Mouse (Mus musculus) fibroblast of lung, adult 2 months (primary cell): ENCODE measurements at regions not wholly inside any gene's neighbourhood (a gene's known extent, or its start where the extent isn't known, plus 50 kb on each side); places are given as distances from the start of the nearest gene placed in this dataset.

Source experiments
- DNase-seq: peaks from one replicate; pipeline ENCODE4 v3.0.0-alpha.2; 2011; ENCODE audit warnings: low read depth

DNA sequence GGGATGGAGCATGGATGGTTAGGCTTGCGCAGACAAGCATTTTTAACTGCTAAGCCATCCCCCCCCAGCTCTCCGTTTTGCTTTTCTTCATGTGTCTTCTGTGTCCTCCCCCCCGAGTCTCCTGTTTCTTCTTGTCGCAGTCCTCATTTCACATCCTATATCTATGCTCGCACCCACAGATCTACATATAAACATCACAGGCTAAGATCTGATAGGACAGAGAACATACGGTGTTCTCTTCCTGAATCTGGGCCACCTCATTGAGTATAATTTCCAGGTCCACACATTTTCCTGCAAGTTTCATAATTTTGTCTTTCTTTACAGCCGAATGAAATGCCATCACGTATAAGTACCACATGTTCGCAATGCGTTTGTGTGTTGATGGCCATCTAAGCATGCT, 168.7 kb downstream of the Zfp36l1 start:
- no peak for DNase-seq

DNA sequence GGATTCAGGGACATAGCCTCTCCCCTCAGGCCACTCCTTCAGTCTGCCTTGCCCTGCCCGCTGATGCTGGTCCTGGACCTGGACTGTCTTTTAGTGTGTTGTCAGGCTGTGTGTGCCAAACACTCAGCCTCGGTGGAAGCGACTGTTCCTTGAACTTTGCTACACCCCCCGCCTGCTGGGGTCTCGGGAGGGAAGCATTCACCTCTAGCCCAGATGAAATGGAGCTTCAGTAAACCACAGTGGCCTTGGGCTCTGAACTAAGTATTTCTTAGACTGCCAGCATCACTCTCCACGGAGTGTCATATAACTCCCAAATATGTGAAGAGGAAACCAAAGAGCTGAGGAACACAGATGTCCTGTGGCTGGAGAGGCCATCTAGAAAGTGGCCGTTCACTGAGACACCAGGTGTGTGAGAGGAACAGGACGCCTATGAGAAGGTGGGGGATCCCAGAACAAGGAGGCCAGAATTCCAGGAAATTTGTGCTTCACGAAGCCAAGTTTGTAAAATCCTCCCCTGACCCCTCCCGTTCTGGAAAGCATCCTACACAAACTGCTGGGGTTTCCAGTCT, 170.2 kb downstream of the Zfp36l1 start:
- no peak for DNase-seq

DNA sequence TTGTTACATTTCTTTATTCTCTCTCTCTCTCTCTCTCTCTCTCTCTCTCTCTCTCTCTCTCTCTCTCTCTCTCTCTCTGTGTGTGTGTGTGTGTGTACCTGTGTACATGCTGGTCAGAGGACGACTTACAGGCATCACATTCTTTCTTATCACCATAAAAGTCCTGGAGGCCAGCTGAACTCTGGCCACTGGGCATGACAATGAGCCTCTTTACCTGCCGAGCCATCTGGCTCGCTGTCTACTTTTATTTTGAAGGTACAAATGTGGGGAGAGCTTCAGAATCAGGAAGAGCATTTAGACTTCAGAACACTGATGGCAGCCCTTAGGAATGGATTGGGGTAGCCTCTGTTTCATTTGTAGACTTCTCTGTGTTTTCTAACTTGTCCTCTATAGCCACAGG, 171.0 kb downstream of the Zfp36l1 start:
- no peak for DNase-seq

DNA sequence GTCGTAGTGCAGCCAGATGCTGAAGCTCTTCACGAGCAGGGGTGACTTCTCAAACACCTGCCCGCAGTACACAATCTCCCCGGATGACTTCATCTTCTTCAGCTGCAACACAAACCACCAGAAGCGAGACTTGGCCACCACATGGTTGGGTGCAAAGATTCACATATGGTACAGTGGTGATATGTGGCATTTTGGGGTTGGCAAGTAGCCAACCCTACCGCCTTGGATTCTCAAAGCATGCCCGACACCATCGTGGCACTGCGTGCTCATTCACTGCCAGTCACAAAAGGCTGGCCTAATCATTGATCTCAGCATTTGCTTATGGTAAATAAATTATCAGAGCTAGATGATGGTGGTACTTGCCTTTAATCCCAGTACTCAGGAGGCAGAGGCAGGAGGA, 173.4 kb downstream of the Zfp36l1 start:
- no peak for DNase-seq

DNA sequence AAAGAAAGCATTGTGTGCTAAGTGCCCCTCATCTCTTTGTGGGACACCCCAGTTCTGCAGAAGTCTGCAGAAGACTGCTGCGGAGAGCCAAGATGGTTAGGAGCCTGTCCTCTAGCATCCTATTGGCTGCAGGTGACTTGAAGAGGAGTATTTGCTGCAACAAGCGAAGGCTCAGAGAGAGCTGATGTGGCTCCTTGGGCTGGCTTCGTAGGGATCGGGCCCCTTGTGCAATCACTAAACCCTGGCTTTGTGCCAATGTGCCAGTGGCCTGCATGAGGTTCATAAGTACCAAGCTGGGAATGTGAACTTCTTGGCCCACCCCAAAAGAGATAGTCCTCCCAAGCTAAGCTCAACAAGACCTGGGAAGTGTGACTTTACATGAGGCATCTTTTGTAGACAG, 174.9 kb downstream of the Zfp36l1 start:
- no peak for DNase-seq

DNA sequence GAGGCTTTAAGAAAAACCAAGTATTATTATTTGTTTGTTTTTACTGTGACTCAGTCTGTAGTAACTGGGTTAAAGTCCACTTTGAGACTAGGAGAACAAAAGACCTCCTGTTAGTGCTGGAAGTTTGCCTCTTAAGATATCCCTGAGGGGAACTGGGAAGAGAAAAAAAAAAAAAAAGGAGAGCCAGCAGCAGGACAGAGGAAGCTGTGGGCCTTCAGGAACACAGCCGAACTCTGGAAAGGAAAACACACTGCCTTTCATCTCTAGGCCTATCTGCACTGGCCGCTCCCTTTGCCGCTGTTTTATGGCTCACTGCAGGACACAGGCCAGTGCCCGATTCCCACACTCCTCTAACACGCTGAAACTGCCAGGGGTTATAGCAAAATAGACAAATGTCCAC, 176.1 kb downstream of the Zfp36l1 start:
- peak; percentile 88 for DNase-seq

DNA sequence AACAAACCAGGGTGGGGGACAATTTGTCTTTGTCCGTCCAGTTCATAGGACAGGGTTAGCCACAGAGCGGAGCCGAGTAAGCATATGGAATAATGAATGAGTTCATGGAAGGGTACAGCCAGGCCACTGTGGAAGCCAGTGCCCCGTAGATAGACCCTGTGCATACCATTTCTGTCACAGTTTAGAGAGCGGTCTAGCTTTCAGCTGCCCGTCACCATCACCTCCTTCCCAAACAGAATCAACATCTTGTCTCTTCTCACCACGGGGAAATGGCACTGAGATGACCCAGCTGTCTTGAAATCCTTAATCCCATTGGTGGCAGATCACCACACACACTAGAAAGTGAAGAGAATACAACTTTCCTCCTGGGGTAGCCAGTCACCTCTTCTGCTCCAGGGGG, 178.7 kb downstream of the Zfp36l1 start:
- DNase-seq, result no peak

DNA sequence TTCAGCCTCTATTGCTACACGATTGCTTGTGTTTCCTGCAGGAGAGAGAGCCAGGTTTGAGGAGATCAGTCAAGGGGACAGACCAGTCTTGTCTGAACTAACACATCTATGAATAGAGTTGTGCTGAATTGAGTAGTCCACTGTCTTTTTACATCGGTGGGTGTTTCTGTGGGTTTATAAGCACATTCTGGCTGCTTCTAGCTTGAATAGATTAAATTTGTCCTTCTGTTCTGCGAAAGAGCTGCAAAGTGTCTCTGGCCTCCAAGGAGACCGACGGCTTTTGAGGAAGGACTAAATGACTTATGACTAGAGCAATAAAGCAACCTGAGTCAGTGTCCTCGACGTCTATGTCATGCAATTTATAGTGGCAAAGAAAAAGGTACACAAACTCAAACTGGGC, 179.9 kb downstream of the Zfp36l1 start:
- DNase-seq, result no peak

DNA sequence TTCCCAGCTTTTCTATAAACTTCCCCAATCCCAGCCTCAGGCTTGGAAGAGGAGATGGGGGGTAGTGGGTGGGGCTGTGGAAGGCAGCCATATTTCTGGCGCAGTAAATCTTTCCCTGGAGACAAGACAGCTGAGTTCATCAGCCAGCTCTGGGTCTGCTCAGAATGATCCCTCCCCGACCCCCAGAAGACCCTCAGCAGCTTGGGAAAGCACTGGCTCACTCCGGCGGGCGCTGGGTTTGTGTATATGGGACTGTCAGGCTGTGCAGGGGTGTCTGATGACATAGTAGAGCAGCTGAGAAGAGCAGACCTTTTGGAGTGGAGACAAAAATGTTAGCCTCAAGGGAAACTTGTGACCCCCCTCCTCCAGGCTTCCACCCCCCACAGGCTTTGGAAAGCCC, 181.4 kb downstream of the Zfp36l1 start:
- DNase-seq, result no peak

DNA sequence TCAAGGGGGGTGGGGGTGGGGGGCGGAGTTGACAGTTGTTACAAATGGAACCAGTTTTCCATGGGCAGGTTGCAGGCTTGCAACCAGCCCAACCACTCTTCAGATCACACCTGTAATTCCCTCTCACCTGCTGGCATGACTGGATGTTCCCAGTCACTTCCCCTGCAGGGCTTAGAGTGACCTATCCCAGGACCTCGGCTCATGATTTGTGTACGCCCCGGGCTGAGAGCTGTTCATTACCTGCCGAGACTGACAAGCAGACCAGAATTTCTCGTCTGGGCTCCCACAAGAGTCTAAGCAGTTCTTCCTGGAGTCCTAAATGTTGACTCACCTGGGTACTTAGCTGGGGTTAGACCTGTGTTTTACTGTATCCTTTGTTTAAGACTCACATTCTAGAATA, 183.0 kb downstream of the Zfp36l1 start:
- no peak for DNase-seq

DNA sequence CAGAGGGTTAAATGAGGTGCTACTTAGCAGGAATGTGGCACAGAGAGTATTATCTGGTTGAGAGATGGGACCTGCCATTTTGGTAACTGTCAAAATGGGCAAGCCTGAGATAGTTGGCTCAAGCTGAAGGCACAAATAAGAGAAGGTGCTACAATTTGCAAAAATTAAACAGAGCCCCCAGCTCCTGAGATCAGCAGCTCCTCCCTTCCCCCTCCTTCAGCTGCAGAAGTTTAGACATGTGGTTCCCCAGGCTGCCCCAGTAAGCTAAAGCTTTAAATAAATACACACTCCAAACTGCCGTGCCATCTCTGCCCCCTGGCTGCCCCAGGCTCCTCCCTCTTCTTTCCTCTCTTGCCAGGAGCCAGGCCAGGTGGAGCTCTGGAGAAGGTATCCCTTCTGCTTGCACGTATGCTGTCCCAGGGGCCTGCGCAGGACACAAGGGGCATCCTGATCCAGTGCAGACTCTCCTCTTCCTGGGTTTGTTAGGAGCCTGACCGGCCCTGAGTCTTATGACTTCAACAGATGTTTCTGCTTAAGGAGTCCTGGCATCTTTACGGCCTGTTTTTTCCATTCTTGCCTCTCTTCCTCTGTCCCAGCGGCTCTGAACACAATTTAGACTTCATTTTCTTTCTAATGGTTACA, 184.0 kb downstream of the Zfp36l1 start:
- DNase-seq, result no peak

DNA sequence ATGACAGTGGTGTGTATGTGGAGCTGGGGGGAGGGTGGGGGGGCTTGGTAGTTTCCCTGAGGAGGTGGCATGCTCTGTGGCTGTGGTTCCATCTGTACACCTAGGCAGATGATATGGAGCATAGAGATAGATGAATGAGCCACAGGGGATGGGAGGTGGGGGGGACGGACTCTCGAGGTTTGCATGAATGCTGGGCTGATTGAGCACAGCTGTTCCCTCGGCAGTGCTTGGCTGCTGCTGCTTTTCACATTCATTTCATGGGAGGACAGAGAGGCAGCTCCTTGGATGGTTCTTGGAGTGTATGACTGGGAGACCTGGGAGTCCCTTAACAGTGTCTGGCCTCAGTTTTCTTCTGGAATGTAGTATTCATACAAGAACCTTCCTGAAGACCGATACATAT, 184.5 kb downstream of the Zfp36l1 start:
- DNase-seq, result no peak

DNA sequence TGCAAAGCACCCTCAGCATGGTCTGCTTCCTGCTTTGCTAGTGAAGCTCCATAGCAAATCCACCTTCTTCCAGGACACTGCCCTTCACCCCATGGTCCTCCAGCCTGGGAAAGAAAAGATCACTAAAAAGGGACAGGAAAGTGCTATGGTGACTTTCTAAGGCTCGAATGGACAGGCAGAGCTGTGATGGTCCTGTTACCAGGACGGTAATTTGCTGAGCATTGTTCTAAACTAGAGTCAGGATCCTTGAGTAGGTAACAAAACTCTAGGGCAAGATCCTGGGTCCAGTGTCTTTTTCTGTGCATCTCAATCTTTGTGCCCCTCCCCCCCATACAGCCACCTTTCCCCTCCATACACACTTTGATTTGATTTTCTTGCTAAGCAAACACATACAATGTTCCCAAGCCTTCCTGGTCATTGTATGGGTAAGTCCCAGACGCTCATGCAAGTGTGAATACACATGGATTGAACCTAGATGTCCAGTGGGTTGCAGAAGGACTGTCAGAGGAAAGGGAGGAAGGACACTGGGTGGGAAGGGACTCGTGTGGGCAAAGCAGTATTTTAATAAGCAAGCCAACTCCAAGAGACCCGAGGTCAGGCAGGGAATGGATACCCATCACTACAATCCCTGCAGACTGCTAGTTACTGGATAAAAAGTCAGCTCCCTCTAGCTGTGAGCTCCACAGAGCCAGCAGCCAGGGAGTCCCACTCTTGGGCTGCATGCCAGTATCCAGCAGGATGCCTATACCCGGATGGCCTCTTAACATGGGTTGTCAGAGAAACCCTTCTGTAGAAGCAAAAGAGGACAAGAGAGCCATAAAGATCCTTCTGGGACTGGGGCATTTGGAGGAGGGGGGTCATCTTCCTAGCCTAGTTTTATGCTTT, 186.9 kb downstream of the Zfp36l1 start:
- DNase-seq, result no peak

DNA sequence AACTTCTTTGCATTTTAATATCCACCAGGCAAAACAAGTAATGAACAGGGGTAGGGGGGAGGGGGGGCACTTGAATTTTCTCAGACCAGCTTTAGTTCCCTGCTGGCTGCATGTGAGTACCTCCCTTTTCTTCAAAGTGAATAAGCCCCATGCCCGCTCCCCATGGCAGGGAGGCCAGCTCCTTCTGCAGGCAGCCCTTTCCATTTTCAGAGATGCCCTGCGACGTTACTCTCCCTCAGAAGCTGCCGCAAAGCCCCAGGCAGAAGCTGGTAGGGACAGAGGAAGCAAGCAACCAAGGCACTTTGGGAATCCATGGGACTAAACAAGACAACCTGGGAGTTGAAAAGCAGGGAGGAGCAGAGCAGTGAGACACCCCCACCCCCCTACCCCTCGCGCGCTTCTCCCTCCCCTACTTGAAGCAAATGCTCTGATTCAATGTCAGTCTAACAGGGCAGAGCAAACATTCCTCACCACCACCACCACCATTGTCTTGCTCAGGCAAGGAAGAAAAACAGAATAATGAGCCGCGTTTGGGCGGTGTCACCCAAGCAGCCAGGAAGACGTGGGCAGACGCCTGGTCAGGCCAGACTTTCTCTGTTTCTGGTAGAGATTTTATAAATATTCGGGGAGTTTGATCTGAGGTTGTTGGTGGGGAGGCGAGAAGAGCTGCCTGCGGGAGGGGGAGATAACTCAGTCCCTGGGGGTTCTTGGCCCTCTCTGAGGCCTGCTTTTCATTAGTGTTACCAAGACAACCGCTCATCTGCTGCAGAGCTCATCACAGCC, 187.7 kb downstream of the Zfp36l1 start:
- DNase-seq, result no peak

DNA sequence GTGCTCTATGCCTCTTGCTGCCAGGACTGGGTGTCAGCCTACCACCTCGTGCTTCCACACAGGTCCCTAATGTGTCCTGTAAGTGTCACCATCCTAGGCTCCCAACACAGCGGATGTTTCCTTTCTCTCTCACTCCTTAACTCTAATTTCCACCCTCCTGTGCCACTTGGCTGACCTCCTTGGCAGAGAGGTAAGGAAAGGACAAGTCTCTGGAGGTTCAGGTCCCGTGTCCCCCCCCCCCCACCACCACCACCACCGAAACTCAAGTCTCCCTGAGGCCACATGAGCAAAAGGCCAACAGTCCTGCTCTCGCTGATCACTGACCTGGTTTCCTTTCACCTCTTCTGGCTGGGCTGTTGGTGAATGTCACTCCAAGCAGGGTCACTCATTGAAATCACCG, 189.0 kb downstream of the Zfp36l1 start:
- no peak for DNase-seq

DNA sequence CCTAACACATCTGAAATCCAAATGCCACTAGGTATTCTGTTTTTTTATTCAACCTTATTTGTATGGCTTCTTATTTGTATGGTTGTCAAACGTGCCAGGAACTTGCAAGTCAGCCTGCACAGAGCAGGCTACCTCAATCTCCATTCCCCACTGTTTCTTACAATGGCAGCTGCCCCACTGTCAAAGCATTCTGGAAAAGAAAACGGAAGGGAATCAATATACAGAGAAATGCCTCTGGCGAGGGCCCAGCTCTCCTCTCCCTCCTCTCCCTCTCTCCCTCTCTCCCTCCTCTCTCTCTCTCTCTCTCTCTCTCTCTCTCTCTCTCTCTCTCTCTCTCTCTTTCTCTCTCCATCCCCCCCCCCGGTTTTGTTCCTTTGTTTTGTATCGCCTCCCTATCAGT, 191.0 kb downstream of the Zfp36l1 start:
- no peak for DNase-seq

DNA sequence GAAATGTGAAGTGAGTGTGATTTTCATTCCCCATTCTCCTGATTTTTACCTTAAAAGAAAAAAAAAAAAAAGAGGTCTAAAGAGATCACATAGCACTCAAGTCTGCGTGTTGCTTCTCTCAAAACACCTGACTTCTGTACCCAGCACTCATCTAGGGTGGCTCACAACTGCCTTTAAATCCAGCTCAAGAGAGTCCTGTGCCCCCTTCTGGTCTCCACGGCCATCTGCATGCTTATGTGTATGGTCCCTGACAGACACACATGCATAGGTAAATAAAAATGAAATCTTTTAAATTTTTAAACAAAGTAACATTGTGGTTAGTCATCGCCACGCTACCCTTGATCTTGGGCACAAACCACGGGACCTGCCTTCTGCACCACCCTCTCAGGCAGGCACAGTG, 193.8 kb downstream of the Zfp36l1 start:
- no peak for DNase-seq

DNA sequence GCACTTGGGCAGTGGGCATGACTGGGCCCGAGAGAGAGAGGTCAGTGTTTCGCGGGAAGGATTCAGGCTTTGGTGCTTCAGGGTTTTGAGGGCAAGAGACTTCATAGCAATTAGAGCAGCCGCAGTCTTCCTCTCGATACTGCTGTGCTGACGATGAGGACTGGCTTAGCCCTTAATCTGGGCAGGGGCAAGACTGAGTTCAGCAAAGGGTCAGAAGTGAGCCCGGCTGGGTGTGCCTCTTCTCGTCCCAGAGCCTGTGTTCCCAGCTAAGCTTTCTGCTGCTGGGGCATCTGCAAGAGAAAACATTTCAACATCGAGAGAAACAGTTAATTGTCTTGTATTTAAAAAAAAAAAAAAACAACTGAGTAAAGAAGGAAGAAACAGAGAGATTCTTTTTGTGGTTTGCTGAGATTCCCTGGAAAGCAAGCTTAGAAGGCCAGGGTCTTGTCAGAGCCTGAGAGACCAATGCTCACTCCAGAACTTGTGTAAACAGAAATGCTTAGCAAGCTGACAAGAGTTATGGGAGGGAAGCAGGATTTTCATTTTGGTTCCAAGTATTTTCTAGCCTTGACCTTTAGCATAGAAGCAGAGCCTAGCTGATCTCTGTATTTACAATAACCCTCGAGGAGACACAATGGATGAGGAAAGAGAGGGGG, 195.1 kb downstream of the Zfp36l1 start:
- no peak for DNase-seq

DNA sequence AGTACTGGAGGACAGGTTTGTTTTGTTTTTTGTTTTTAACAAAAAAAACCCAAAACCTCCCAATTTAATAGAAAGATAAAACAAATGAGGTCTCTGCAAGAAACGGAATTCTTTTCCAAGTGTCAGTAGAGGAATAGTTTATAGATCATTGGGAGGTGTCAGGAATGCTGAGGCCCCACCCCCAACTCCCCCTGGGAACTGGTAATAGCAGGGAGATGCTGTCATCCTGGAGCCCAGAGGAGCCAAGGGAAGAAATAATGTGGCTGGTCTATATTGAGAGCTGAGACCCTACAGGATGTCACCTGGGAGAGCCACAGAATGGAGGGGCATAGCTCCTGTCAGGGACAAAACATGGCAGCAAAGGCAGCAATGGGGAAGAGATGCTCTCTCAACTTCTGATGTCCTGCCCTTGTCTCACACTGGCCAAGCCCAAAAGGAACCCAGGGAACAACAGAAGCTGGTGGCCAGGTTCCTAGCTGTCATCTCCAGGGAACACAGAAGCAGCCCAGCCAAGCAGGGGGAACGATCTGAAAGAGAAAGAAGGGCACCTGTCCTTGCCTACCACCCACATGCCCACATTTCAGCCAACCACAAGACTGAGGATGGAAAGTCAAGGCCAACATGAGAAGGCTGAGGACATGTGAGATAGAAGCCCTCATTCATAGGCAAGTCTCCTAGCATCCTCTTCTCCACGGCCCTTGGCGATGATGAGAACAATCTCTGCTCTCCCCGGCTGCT, 195.7 kb downstream of the Zfp36l1 start:
- no peak for DNase-seq

DNA sequence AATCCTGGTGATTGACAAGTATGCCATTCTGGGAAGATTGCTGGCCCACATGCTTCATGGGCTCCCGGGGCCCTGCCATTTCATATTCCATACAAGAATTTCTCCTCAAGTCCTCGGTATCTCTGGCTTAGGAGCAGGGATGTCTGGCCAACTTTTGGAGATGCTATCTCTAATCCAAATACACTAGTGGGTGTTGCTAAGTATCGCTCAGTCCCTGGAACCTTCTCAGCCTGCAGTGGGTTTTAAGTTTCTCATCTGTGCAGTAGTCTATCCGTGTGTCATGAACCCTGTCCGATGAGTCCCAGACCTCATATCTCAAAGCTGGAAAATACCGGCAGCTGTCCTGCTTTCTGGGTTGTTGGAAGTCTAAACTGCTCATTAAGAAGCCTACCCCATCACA, 198.9 kb downstream of the Zfp36l1 start:
- peak; percentile 52 for DNase-seq

DNA sequence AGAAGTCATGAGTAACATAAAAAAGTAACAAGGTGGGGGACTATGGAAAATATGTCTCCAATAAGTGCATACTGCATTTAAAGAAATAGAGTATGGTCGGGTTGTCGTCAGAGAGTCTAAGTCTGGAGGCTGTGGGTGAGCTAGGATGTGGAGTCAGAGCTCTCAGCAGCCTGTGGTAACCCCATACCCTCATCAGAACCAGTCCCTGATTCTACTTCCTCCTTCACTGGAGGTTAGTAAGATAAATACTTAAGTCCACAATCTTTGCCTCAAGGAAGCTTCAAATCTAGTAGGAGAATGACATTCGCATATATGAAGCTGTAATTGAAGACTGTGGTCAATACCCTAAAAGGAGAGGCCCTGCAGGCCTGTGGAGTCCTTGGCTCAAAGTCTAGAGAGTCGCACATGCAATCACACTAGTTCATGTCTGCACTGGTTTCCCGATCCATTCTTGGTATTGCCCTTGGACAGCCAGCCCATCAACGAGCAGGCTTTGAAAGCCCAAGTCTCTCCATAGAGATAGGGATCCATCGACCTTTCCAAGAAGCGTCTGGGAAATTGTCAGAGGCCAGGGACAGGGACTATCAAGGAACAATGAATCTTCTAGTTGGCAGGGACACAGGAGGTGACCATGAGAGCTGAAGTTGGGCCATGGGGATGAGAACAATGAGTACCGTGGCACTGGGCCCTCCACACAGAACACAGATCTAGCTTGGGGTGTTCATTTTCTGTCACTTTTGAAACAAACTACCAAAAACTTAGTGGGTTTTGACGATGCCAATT, 200.3 kb downstream of the Zfp36l1 start:
- no peak for DNase-seq
